Mouse (Mus musculus): Measurements from ENCODE around the gene Coa5. TPM values are rescaled to one million over a fixed set of nuclear protein-coding genes. Genes with fewer than 3 reads are reported as not detected.

Coa5 gene
- total RNA-seq, 4 experiments from 2014 or later, result 99.9 to 124 (median 112) TPM

- DNase-seq (ENCODE audit: low spot score), result no peak
Measured at GRCm38 (mm10) chr1:37368125-37368524, 61.8 kb downstream of the Coa5 start.

Other genes starting within 250 kb of the Coa5 start
- gene Cnga3, start 215.7 kb downstream of the Coa5 start, total RNA-seq (2022), result 1 to 10 TPM; 1.9 to 2.6 (median 2.3) TPM
- gene Inpp4a, start 130.2 kb downstream of the Coa5 start, total RNA-seq (2022), result 10 to 100 TPM; 19.2 to 24.3 (median 22.6) TPM
- 10 to 100 TPM; 24.8 to 29.3 (median 28.3) TPM for gene Unc50, start within 50 bp of the Coa5 start, total RNA-seq (2022)
- 10 to 100 TPM in 2 of 4 experiments, 1 to 10 TPM in 2; 7.6 to 10.6 (median 9.4) TPM for gene Mgat4a, start 110.9 kb upstream of the Coa5 start, total RNA-seq (2022)